Mouse (Mus musculus) erythroblast, adult 5-6 weeks (primary cell): ENCODE results near the gene Zfp112. TPM values are rescaled to one million over a fixed set of nuclear protein-coding genes. Genes with fewer than 3 reads are reported as not detected.
"Not testable (repeated sequence)": the region's sequence is repeated elsewhere in the genome, so short reads cannot be mapped to it uniquely, and the experiment has no call there.

Experiments used
- ATAC-seq: replicated peaks from 2 replicates; pipeline ENCODE4 v1.8.0; 2016; ENCODE audit warnings: moderate number of reproducible peaks, mild to moderate bottlenecking, moderate TSS enrichment, inconsistent platforms; ENCODE audit not compliant: poor library complexity, low FRiP score, severe bottlenecking
- total RNA-seq, 2 experiments: library from RNA; stranded (forward) in 1 of 2; stranded (reverse) in 1 of 2; fragments of 150-400 nt in 1 of 2; fragments of 200-764, 138-1000 nt in 1 of 2; gene quantifications; 2 replicates each; pipeline versions ENCODE4 v1.2.3 to v1.2.4; 2015 to 2017; ENCODE audit warnings: low replicate concordance in 2 of 2

The Zfp112 gene
- total RNA-seq (2015; ENCODE audit: low replicate concordance) (not detected in 2 replicates), total RNA-seq (2017; ENCODE audit: low replicate concordance) (0.14 and 1.0 TPM in 2 replicates)

GRCm38 (mm10) chr7:24112156-24112856, at the start of gene Zfp112:
Zfp112 (plus strand) TSS chr7:24112314.
- no peak for ATAC-seq

- ATAC-seq = not testable (repeated sequence)
These were observed 37.7 kb upstream of the Zfp112 start for GRCm38 (mm10) chr7:24074424-24074823.

GRCm38 (mm10) chr7:24081634-24082431, 30.3 kb upstream of the Zfp112 start, which contains the start of gene Zfp180:
Zfp180 (plus strand) TSS chr7:24081924.
- ATAC-seq = peak; percentile 95

- peak; percentile 52 for ATAC-seq
These were observed 29.5 kb upstream of the Zfp112 start for GRCm38 (mm10) chr7:24082457-24083235.

GRCm38 (mm10) chr7:24086871-24087270, 25.2 kb upstream of the Zfp112 start:
- no peak for ATAC-seq

GRCm38 (mm10) chr7:24087485-24088125, 24.5 kb upstream of the Zfp112 start:
- no peak for ATAC-seq

- ATAC-seq = no peak
These were observed 7.7 kb upstream of the Zfp112 start for GRCm38 (mm10) chr7:24104403-24104802.

- ATAC-seq = no peak
These were observed 6.9 kb upstream of the Zfp112 start for GRCm38 (mm10) chr7:24105144-24105703.

- ATAC-seq = no peak
These were observed 1.3 kb upstream of the Zfp112 start for GRCm38 (mm10) chr7:24110839-24111238.

- ATAC-seq = no peak
These were observed 350 bp upstream of the Zfp112 start for GRCm38 (mm10) chr7:24111772-24112155.

- peak; percentile 69; the same call in 1 of the 2 replicates for ATAC-seq
These were observed 887 bp downstream of the Zfp112 start for GRCm38 (mm10) chr7:24113001-24113400.

- ATAC-seq = no peak
These were observed 4.5 kb downstream of the Zfp112 start for GRCm38 (mm10) chr7:24116655-24117054.

GRCm38 (mm10) chr7:24133425-24133995, 21.4 kb downstream of the Zfp112 start:
- no peak for ATAC-seq

- peak; percentile 100 for ATAC-seq
These were observed 22.1 kb downstream of the Zfp112 start, which contains the start of gene Zfp235 for GRCm38 (mm10) chr7:24133996-24134828. Zfp235 (plus strand) TSS chr7:24134169.

GRCm38 (mm10) chr7:24142566-24142965, 30.5 kb downstream of the Zfp112 start:
- no peak for ATAC-seq

- ATAC-seq = no peak
These were observed 41.2 kb downstream of the Zfp112 start for GRCm38 (mm10) chr7:24153272-24153671.

- ATAC-seq = no peak
These were observed 60.1 kb downstream of the Zfp112 start for GRCm38 (mm10) chr7:24172191-24172590.
